Mouse (Mus musculus): Measurements from ENCODE around the gene Crebrf. TPM values are rescaled to one million over a fixed set of nuclear protein-coding genes. Genes with fewer than 3 reads are reported as not detected.

The Crebrf gene
- polyA plus RNA-seq, 1 experiment from 2014 or later = 8.3 TPM

DNA sequence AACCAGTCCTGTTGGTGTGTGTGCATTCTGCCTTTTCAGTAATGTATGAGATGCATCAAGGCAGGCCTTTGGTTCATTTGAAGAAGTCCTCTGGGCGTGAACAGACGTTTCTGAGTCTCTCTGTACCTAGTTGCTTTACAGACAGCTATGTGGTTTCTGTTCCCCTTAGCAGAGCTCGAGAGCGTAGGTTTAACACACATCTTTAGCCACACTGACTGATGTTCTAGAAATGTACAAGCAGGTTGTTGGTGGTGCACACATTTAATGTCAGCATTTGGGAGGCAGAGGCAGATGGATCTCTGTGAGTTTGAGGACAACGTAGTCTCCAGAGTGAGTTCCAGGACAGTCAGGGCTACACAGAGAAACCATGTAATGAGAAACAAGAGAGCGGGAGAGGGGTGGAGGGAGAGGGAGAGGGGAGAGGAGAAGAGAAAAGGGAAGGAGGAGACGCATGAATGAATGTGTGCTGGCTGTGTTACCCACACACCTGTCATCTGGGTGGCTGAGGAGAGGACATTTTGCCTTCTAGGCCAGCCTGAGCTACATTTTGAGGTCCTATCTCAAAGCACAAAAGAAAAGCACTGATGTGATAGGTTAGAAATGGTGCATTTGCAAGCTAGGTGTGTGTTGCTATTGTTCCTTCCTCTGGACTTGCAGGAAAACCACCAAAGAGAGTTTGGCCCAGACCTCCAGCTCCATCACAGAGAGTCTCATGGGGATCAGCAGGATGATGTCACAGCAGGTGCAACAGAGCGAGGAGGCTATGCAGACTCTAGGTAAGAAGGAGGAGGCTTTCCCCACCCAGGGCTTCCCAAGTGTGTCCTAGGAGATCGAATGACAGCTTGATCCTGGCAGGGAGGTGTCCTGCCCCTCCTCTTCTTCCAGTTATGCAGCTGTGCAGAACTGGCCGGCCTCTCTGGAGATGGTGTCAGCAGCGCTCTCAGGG lies 75.1 kb downstream of the Crebrf start:
- WGBS = 84% methylated on average over 11 of the region's 11 CpGs
- no peaks in the 10 kb centered on the region for H3K27me3 ChIP-seq (ENCODE audit: control insufficient read depth, insufficient read depth, low read length)
- no peak for ATAC-seq (ENCODE audit: insufficient number of reproducible peaks, insufficient read depth, low FRiP score, low read depth)

GRCm38 (mm10) chr17:26791580-26791979 lies 76.1 kb downstream of the Crebrf start:
- no peak overlapping the region for H3K4me2 ChIP-seq (ENCODE audit: low read length)
- ATAC-seq (ENCODE audit: insufficient number of reproducible peaks, insufficient read depth, low FRiP score, low read depth) = no peak
- H3K27ac ChIP-seq (replicated peaks in 1 of 2; ENCODE audit: control insufficient read depth in 1 of 2, insufficient read depth in 1 of 2, low read depth in 2 of 2, low read length in 2 of 2) = no peak overlapping the region
- no peak overlapping the region for H3K9ac ChIP-seq (ENCODE audit: low read length)
- no peaks in the 10 kb centered on the region for H3K9me3 ChIP-seq (ENCODE audit: control insufficient read depth, low read length)
- WGBS = 81% methylated on average over 7 of the region's 7 CpGs
- no peaks in the 10 kb centered on the region for H3K27me3 ChIP-seq (ENCODE audit: control insufficient read depth, insufficient read depth, low read length)
- peaks cover 0 to 12% of the 10 kb centered on the region in 2 experiments; a peak in 3 of 4 replicates for H3K4me1 ChIP-seq (ENCODE audit: control insufficient read depth in 2 of 2, insufficient read depth in 2 of 2, low read length in 2 of 2)
- H3K4me3 ChIP-seq (ENCODE audit: control insufficient read depth in 1 of 2, insufficient read depth in 1 of 2, low read depth in 1 of 2, low read length in 2 of 2) = no peak overlapping the region
- H3K36me3 ChIP-seq (ENCODE audit: control insufficient read depth, insufficient read depth, low read length) = peaks cover 70% of the 10 kb centered on the region

More for the DNA sequence above, 75.1 kb downstream of the Crebrf start:
- no peak overlapping the region for H3K27ac ChIP-seq (replicated peaks in 1 of 2; ENCODE audit: control insufficient read depth in 1 of 2, insufficient read depth in 1 of 2, low read depth in 2 of 2, low read length in 2 of 2)
- peaks cover 78% of the 10 kb centered on the region for H3K36me3 ChIP-seq (ENCODE audit: control insufficient read depth, insufficient read depth, low read length)
- no peaks in the 10 kb centered on the region for H3K9me3 ChIP-seq (ENCODE audit: control insufficient read depth, low read length)
- H3K4me3 ChIP-seq (ENCODE audit: control insufficient read depth in 1 of 2, insufficient read depth in 1 of 2, low read depth in 1 of 2, low read length in 2 of 2) = no peak overlapping the region
- peaks cover 0 to 12% of the 10 kb centered on the region in 2 experiments; a peak in 3 of 4 replicates for H3K4me1 ChIP-seq (ENCODE audit: control insufficient read depth in 2 of 2, insufficient read depth in 2 of 2, low read length in 2 of 2)
- H3K4me2 ChIP-seq (ENCODE audit: low read length) = no peak overlapping the region
- H3K9ac ChIP-seq (ENCODE audit: low read length) = no peak overlapping the region

- Histone ChIP-seq H3K27ac (replicated peaks in 1 of 2; ENCODE audit: control insufficient read depth in 1 of 2, insufficient read depth in 1 of 2, low read depth in 2 of 2, low read length in 2 of 2) (no peak overlapping the region), H3K4me2 (ENCODE audit: low read length) (no peak overlapping the region), H3K36me3 (ENCODE audit: control insufficient read depth, insufficient read depth, low read length) (peaks cover 64% of the 10 kb centered on the region), H3K4me1 (ENCODE audit: control insufficient read depth in 2 of 2, insufficient read depth in 2 of 2, low read length in 2 of 2) (peaks cover 0 to 17% of the 10 kb centered on the region in 2 experiments; a peak in 3 of 4 replicates), H3K4me3 (ENCODE audit: control insufficient read depth in 1 of 2, insufficient read depth in 1 of 2, low read depth in 1 of 2, low read length in 2 of 2) (no peak overlapping the region), H3K9me3 (ENCODE audit: control insufficient read depth, low read length) (no peaks in the 10 kb centered on the region), H3K27me3 (ENCODE audit: control insufficient read depth, insufficient read depth, low read length) (no peaks in the 10 kb centered on the region), H3K9ac (ENCODE audit: low read length) (no peak overlapping the region)
- WGBS = 89% methylated on average over 15 of the region's 15 CpGs
- no peak for ATAC-seq (ENCODE audit: insufficient number of reproducible peaks, insufficient read depth, low FRiP score, low read depth)
Measured at GRCm38 (mm10) chr17:26792096-26792495, 76.6 kb downstream of the Crebrf start.

DNA sequence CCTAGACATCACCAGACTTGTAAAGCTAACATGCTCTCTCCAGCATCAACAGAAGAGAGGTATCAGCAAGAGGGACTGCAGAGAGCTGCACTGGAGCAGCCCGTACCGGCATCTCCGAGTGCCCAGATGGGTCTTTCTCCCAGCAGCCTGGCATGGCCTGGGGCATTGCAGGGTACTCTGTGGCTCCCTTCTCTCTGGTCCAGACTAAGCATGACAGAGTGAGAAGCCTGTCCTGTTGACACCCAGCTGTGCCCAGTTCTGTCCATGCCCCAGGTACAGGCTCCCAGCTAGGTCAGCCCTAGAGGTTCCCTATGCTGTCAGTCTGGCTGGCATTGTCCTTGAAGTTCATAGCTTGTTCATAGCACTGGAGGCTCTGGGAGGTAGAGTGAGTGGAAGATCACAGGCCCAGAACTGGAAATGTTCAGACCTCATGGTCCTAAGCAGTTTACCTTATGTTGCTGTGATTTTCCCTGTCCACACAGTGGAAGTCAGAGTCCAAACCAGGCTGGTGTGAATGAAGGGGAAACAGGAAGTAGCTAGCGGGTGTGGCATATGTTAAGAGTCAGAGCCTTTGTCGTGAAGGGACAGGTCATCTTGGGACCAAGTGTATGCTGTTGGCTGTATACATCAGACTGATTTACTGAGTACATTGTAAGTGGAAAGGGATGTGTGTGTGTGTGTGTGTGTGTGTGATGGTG lies 77.8 kb downstream of the Crebrf start:
- ATAC-seq (ENCODE audit: insufficient number of reproducible peaks, insufficient read depth, low FRiP score, low read depth) = no peak
- Histone ChIP-seq H3K9me3 (ENCODE audit: control insufficient read depth, low read length) (no peaks in the 10 kb centered on the region), H3K9ac (ENCODE audit: low read length) (no peak overlapping the region), H3K4me1 (ENCODE audit: control insufficient read depth in 2 of 2, insufficient read depth in 2 of 2, low read length in 2 of 2) (peaks cover 7 to 24% of the 10 kb centered on the region in 2 experiments), H3K4me3 (ENCODE audit: control insufficient read depth in 1 of 2, insufficient read depth in 1 of 2, low read depth in 1 of 2, low read length in 2 of 2) (no peak overlapping the region), H3K4me2 (ENCODE audit: low read length) (no peak overlapping the region), H3K27me3 (ENCODE audit: control insufficient read depth, insufficient read depth, low read length) (no peaks in the 10 kb centered on the region), H3K27ac (replicated peaks in 1 of 2; ENCODE audit: control insufficient read depth in 1 of 2, insufficient read depth in 1 of 2, low read depth in 2 of 2, low read length in 2 of 2) (no peak overlapping the region), H3K36me3 (ENCODE audit: control insufficient read depth, insufficient read depth, low read length) (peaks cover 56% of the 10 kb centered on the region)
- 79% methylated on average over 5 of the region's 5 CpGs for WGBS

- Histone ChIP-seq H3K36me3 (ENCODE audit: control insufficient read depth, insufficient read depth, low read length) (peaks cover 40% of the 10 kb centered on the region), H3K4me3 (ENCODE audit: control insufficient read depth in 1 of 2, insufficient read depth in 1 of 2, low read depth in 1 of 2, low read length in 2 of 2) (no peak overlapping the region), H3K27me3 (ENCODE audit: control insufficient read depth, insufficient read depth, low read length) (no peaks in the 10 kb centered on the region), H3K27ac (replicated peaks in 1 of 2; ENCODE audit: control insufficient read depth in 1 of 2, insufficient read depth in 1 of 2, low read depth in 2 of 2, low read length in 2 of 2) (no peak overlapping the region), H3K4me2 (ENCODE audit: low read length) (peak overlapping the region; percentile 11; the same call in 1 of the 2 replicates), H3K9me3 (ENCODE audit: control insufficient read depth, low read length) (no peaks in the 10 kb centered on the region), H3K4me1 (ENCODE audit: control insufficient read depth in 2 of 2, insufficient read depth in 2 of 2, low read length in 2 of 2) (peaks cover 7 to 24% of the 10 kb centered on the region in 2 experiments), H3K9ac (ENCODE audit: low read length) (no peak overlapping the region; the same call in 1 of the 2 replicates)
- no peak; the same call in 1 of the 2 replicates for ATAC-seq (ENCODE audit: insufficient number of reproducible peaks, insufficient read depth, low FRiP score, low read depth)
- 14% methylated on average over 3 of the region's 3 CpGs for WGBS
Measured at GRCm38 (mm10) chr17:26794744-26795143, 79.3 kb downstream of the Crebrf start.

DNA sequence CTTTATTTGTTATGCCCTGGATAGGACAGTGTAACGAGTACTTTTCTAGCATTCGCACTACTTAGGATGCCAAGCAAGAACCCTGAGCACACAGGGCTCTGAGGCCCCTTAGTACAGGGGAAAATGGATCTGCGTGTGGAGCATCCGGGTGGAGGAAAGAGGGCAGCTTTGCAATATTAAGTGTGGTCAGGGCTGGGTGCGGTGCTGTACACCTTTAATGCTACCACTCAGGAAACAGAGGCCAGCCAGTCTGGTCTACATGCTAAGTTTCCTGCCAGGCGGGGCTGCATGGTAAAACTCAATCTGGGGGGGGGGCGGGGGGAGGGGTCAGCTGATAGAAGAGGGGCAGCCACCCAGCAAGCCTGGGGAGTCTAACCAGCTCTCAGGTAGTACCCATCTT lies 79.9 kb downstream of the Crebrf start:
- Histone ChIP-seq H3K4me3 (ENCODE audit: control insufficient read depth in 1 of 2, insufficient read depth in 1 of 2, low read depth in 1 of 2, low read length in 2 of 2) (no peak overlapping the region), H3K4me1 (ENCODE audit: control insufficient read depth in 2 of 2, insufficient read depth in 2 of 2, low read length in 2 of 2) (peaks cover 7 to 24% of the 10 kb centered on the region in 2 experiments), H3K9ac (ENCODE audit: low read length) (no peak overlapping the region), H3K4me2 (ENCODE audit: low read length) (no peak overlapping the region), H3K27me3 (ENCODE audit: control insufficient read depth, insufficient read depth, low read length) (no peaks in the 10 kb centered on the region), H3K27ac (replicated peaks in 1 of 2; ENCODE audit: control insufficient read depth in 1 of 2, insufficient read depth in 1 of 2, low read depth in 2 of 2, low read length in 2 of 2) (no peak overlapping the region), H3K36me3 (ENCODE audit: control insufficient read depth, insufficient read depth, low read length) (peaks cover 34% of the 10 kb centered on the region), H3K9me3 (ENCODE audit: control insufficient read depth, low read length) (no peaks in the 10 kb centered on the region)
- ATAC-seq (ENCODE audit: insufficient number of reproducible peaks, insufficient read depth, low FRiP score, low read depth) = no peak
- 58% methylated on average over 6 of the region's 7 CpGs for WGBS

DNA sequence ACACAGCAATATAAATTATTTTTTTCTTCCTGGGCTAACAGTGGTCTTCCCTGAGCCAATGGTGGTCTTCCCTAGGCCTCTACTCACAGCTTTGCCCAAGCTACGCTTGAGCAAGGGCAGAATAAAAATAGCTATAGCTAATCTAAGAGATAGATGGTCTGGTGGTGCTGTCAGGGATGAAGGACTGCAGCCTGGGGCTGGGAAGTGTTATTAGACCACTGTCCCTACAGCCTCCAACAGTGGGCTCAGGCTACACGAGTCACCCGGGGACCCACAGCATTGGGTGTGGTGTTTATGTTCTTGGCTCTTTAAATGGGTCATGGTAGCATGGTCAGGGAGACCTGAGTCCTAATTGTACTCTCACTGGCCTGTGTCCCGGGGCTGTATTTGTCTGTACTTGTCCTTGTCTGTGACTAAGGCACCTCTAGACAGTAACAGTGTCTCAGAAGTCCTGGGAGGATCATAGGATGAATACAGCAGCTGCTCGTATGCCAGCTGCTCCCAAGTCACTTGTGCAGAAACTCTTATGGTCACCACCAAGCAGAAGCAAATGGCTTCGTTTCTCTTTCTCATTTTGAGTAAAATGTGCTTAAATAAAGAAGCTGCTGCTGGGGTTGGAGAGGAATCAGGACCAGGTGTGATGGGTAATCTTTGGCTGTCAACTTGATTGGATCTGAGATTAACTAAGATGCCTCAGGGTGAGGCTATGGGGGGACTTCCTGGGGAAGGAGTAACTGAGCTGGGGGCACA lies 82.1 kb downstream of the Crebrf start:
- H3K4me1 ChIP-seq (ENCODE audit: control insufficient read depth in 2 of 2, insufficient read depth in 2 of 2, low read length in 2 of 2) = peaks cover 7 to 24% of the 10 kb centered on the region in 2 experiments
- WGBS = 27% methylated on average over 6 of the region's 6 CpGs
- H3K9me3 ChIP-seq (ENCODE audit: control insufficient read depth, low read length) = no peaks in the 10 kb centered on the region
- H3K27me3 ChIP-seq (ENCODE audit: control insufficient read depth, insufficient read depth, low read length) = no peaks in the 10 kb centered on the region
- ATAC-seq (ENCODE audit: insufficient number of reproducible peaks, insufficient read depth, low FRiP score, low read depth) = peak; percentile 75; the same call in 1 of the 2 replicates
- H3K4me3 ChIP-seq (ENCODE audit: control insufficient read depth in 1 of 2, insufficient read depth in 1 of 2, low read depth in 1 of 2, low read length in 2 of 2) = no peak overlapping the region
- H3K9ac ChIP-seq (ENCODE audit: low read length) = 0 out of 2 replicates have a peak overlapping the region, but pooled peaks have one; percentile 1
- peak overlapping the region; percentile 76 to 78 for H3K27ac ChIP-seq (replicated peaks in 1 of 2; ENCODE audit: control insufficient read depth in 1 of 2, insufficient read depth in 1 of 2, low read depth in 2 of 2, low read length in 2 of 2)
- peaks cover 12% of the 10 kb centered on the region for H3K36me3 ChIP-seq (ENCODE audit: control insufficient read depth, insufficient read depth, low read length)
- H3K4me2 ChIP-seq (ENCODE audit: low read length) = peak overlapping the region; percentile 26; the same call in 1 of the 2 replicates

All from heart, embryonic 14.5 days (tissue).